Mouse (Mus musculus): ENCODE measurements around the gene Pdlim5.

DNA sequence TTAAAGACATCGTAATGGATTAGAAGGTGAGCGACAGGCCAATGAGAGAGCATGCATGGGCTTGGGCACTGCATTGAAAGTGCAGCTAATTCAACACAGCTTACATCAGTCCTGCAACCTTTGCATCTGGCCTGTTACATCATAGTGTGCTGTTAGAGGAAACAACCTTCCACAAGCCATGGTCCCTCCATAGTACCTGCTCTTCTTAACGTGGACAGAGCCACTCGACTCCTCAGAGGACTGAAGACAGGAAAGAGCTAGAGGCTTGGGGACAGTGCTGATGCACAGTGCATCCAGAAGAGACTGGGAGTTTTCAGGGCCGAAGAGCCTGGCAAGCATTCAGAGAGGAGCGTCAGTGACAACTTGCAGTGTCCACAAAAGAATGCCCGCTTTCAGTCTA, 113.8 kb downstream of the Pdlim5 start:
- TF ChIP-seq GATA1 (IDR thresholded peaks at IDR 0.05; ENCODE audit: low read length) (no peak), TAL1 (IDR thresholded peaks at IDR 0.05; ENCODE audit: low read length) (no peak)

Data from erythroblast, embryonic 14.5 days (primary cell).